ENCODE assay signal across 10 mouse cellular contexts in genomic region chr9:98422656-98423055, GRCm38 (mm10). TPM values are rescaled to one million over a fixed set of nuclear protein-coding genes. Genes with fewer than 3 reads are reported as not detected.
DNase-seq lines count a peak whose midpoint lies in the region; ATAC-seq and TF ChIP-seq lines count a peak whose summit lies in the region.
"Had no signal": no experiment of that assay in that cellular context is flagged by ENCODE, and none has a peak within 500 bp of the region (broad histone marks: within the 10 kb centered on the region; RNA-seq: fewer than 3 reads in every experiment).

TSS of gene Rbp1 (plus strand) at chr9:98422961.

- no peak within 1 kb of the TSS for H3K9ac ChIP-seq in ES-Bruce4 (ENCODE audit: low read depth, poor library complexity, severe bottlenecking)
- H3K9ac ChIP-seq in liver, embryonic 12.5 days: no peak within 1 kb of the TSS

- peak within 1 kb of the TSS; percentile 67 for H3K4me2 ChIP-seq in liver, embryonic 12.5 days

- ATAC-seq in liver, embryonic 12.5 days: peak; percentile 18

- no peak for TF ChIP-seq POLR2A in ES-Bruce4 (IDR thresholded peaks at IDR 0.05; ENCODE audit: insufficient read depth, low read length)

- no peak within 1 kb of the TSS for H3K27ac ChIP-seq in ES-Bruce4 (ENCODE audit: insufficient read depth, low read length)
- peak within 1 kb of the TSS; percentile 71 for H3K27ac ChIP-seq in liver, embryonic 12.5 days

- no peak for TF ChIP-seq EP300 in ES-Bruce4 (IDR thresholded peaks at IDR 0.05; ENCODE audit: insufficient read depth, low read depth, low read length)

- no peaks in the 10 kb centered on the region for H3K27me3 ChIP-seq in ES-Bruce4 (ENCODE audit: control insufficient read depth, insufficient read depth, low read length, poor library complexity, severe bottlenecking)
- H3K27me3 ChIP-seq in liver, embryonic 12.5 days (replicated peaks): peaks cover 51% of the 10 kb centered on the region

- no peaks in the 10 kb centered on the region for H3K36me3 ChIP-seq in ES-Bruce4 (ENCODE audit: control insufficient read depth, insufficient read depth, low read length, poor library complexity, severe bottlenecking)
- no peaks in the 10 kb centered on the region for H3K36me3 ChIP-seq in liver, embryonic 12.5 days

- no peak for TF ChIP-seq CTCF in ES-Bruce4 (IDR thresholded peaks at IDR 0.05; ENCODE audit: low read depth, low read length)

- H3K9me3 ChIP-seq in ES-Bruce4 (replicated peaks; ENCODE audit: control insufficient read depth, insufficient read depth, low read length, poor library complexity, severe bottlenecking): no peaks in the 10 kb centered on the region
- no peaks in the 10 kb centered on the region for H3K9me3 ChIP-seq in liver, embryonic 12.5 days (replicated peaks)

- no peak for DNase-seq in gastrocnemius, postnatal 4 days (ENCODE audit: low spot score in 2 of 2)
- no peak for DNase-seq in gastrocnemius, postnatal 14 days
- DNase-seq in heart, postnatal 4 days: no peak
- no peak for DNase-seq in left cerebral cortex, adult 11 months (ENCODE audit: low spot score)
- no peak for DNase-seq in urinary bladder, adult 18-20 months (ENCODE audit: low spot score in 2 of 2)
- DNase-seq in gastrocnemius, adult 8-10 months (ENCODE audit: low spot score in 2 of 2): no peak
- DNase-seq: B cell, adult 2 months; gastrocnemius, postnatal 25 days had no signal

- WGBS in liver, embryonic 12.5 days (ENCODE audit: insufficient replicate concordance): 62% methylated on average over 5 of the region's 5 CpGs

- H3K4me1 ChIP-seq in ES-Bruce4 (ENCODE audit: control insufficient read depth, insufficient read depth, low read length): peaks cover 2% of the 10 kb centered on the region
- peaks cover 32% of the 10 kb centered on the region for H3K4me1 ChIP-seq in liver, embryonic 12.5 days

- no peak within 1 kb of the TSS for H3K4me3 ChIP-seq in ES-Bruce4 (ENCODE audit: low read depth, low read length)
- H3K4me3 ChIP-seq in liver, embryonic 12.5 days: no peak within 1 kb of the TSS

- intact Hi-C loops in gastrocnemius, postnatal 14 days (cut with DNase I; ENCODE audit: low total_unique reads): loop anchor here (5.0 kb wide), 1 partner anchor 115 kb away; no protein-coding TSS in a partner anchor

RNA-seq across cellular contexts. Expression of gene Rbp1, which starts in this region (rescaled TPM):
- total RNA-seq in gastrocnemius, postnatal 4 days (2021): 10 to 100 TPM; 11.8 to 13.7 TPM
- total RNA-seq in gastrocnemius, postnatal 14 days (2021): 1 to 10 TPM; 2.3 to 4.0 TPM
- 14.0 and 14.6 TPM in 2 replicates for polyA plus RNA-seq in ES-Bruce4 (2011; ENCODE audit: insufficient read depth, insufficient read length, low read depth, missing spikeins)
- 10 to 100 TPM; 22.3 to 23.2 TPM for total RNA-seq in heart, postnatal 4 days (2021)
- polyA plus RNA-seq in liver, embryonic 12.5 days (2016; fragmentation: Nextera tagmentation; extraction: Ambion mirVana): 36.1 and 37.0 TPM in 2 replicates
- 1 to 10 TPM in 2 of 4 experiments, under 1 TPM in 2; 0.68 to 1.6 (median 1.1) TPM for total RNA-seq in gastrocnemius, adult 8-10 months (2022)
